Mouse (Mus musculus) G1E (cell line): Measurements from ENCODE around the gene Qprt. TPM values are rescaled to one million over a fixed set of nuclear protein-coding genes. Genes with fewer than 3 reads are reported as not detected.

Source experiments
- ATAC-seq: 2 replicates; pipeline ENCODE4 v1.8.0; 2016; ENCODE audit warnings: mild to moderate bottlenecking; ENCODE audit not compliant: insufficient number of reproducible peaks, poor library complexity, low FRiP score, severe bottlenecking; ENCODE audit errors: extremely low read depth
- DNase-seq: peaks from one replicate; pipeline ENCODE4 v3.0.0; 2012; ENCODE audit warnings: low spot score
- H3K27me3 ChIP-seq: 2 replicates; pipeline ENCODE4 v1.6.1; 2012; ENCODE audit warnings: mild to moderate bottlenecking, low read length, inconsistent platforms; ENCODE audit not compliant: insufficient read depth
- H3K36me3 ChIP-seq: replicated peaks from 2 replicates; pipeline ENCODE3; 2012; ENCODE audit warnings: mild to moderate bottlenecking, inconsistent platforms
- H3K4me1 ChIP-seq: 2 replicates; pipeline ENCODE4 v1.6.1; 2012; ENCODE audit warnings: low read depth, low read length, inconsistent platforms, mixed read lengths; ENCODE audit not compliant: insufficient read depth
- H3K4me3 ChIP-seq: 2 replicates; pipeline ENCODE4 v1.5.1; 2012; ENCODE audit warnings: low read depth, mild to moderate bottlenecking, inconsistent platforms, low read length, moderate library complexity, mixed read lengths
- H3K9me3 ChIP-seq: replicated peaks from 2 replicates; pipeline ENCODE4 v1.6.1; 2012; ENCODE audit warnings: inconsistent platforms
- CTCF ChIP-seq: IDR thresholded peaks from 2 replicates; pipeline ENCODE4 v1.5.1; 2012; ENCODE audit warnings: low read depth, low read length, inconsistent platforms, mixed read lengths
- GATA1 ChIP-seq: IDR thresholded peaks from 2 replicates; pipeline ENCODE4 v1.6.1; 2012; ENCODE audit warnings: borderline replicate concordance, low read length, inconsistent platforms, mixed read lengths
- GATA2 ChIP-seq: IDR thresholded peaks from 2 replicates; pipeline ENCODE4 v1.6.1; 2012; ENCODE audit warnings: low read depth, low read length, inconsistent platforms, borderline replicate concordance
- POLR2AphosphoS5 ChIP-seq: IDR thresholded peaks from 2 replicates; pipeline ENCODE4 v1.6.1; 2012; ENCODE audit warnings: low read depth, low read length, inconsistent platforms; ENCODE audit not compliant: insufficient replicate concordance
- TAL1 ChIP-seq: conservative IDR thresholded peaks from 2 replicates; pipeline ENCODE4 v1.6.1; 2012; ENCODE audit warnings: low read depth, low read length, inconsistent platforms, mixed read lengths
- polyA plus RNA-seq: library from polyadenylated mRNA; stranded (reverse); fragments of >175 nt; gene quantifications from 2 replicates; pipeline ENCODE4 v1.2.3, GENCODE M21; 2012
- total RNA-seq, 2 experiments: library from RNA; stranded (forward) in 1 of 2; stranded (reverse) in 1 of 2; fragments of 200-1000 nt in 1 of 2; fragments of >200 nt in 1 of 2; fragmentation: Nextera tagmentation in 1 of 2; gene quantifications; 2 replicates each; pipeline ENCODE4 v1.2.3; 2014 to 2017

Gene Qprt
- total and polyA plus RNA-seq, 3 experiments = 1.2 to 8.0 (median 2.0) TPM

DNA sequence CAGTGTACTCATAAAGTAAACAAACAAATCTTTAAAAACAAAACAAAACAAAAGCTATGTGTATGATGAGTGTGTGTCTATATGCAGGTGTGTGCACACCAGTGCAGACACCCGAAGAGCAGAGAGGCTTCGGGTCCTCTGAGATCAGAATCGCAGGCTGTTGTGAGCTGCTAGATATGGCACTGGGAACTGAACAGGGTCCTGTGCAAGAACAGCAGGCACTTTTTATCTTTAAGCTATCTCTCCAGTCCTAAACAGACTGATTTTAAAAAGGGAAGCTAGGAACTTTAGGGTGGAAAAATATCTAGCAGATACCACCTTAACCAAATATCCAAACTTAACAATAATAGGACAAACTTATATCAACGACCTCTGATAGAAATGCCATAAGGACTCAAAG, 20.6 kb upstream of the Qprt start:
- Histone ChIP-seq H3K4me1 (peaks cover 87% of the 10 kb centered on the region), H3K4me3 (no peak overlapping the region; the same call in 1 of the 2 replicates), H3K27me3 (no peaks in the 10 kb centered on the region), H3K9me3 (no peaks in the 10 kb centered on the region), H3K36me3 (peaks cover 3% of the 10 kb centered on the region)
- DNase-seq (no peak), ATAC-seq (no peak)
- TF ChIP-seq GATA1 = no peak

DNA sequence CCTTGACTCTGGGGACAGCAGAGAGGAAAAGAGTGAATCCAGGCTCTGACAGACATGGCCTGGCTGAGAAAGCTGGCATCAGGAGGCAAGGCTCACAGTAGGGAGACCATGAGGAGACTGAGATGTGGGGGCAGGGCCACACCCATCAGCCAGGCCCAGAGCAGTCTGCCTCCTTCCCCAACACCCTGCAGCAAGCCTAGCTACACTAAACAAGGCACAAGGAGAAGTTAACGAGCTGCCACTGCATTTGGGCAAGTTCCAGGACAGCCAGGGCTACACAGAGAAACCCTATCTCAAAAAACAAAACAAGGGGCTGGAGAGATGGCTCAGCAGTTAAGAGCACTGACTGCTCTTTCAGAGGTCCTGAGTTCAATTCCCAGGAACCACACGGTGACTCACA, 20.2 kb upstream of the Qprt start:
- no peaks in the 10 kb centered on the region for H3K27me3 ChIP-seq
- H3K36me3 ChIP-seq = peaks cover 3% of the 10 kb centered on the region
- peaks cover 91% of the 10 kb centered on the region for H3K4me1 ChIP-seq
- H3K4me3 ChIP-seq = peak overlapping the region; percentile 63; the same call in 1 of the 2 replicates
- DNase-seq (no peak), ATAC-seq (no peak)
- H3K9me3 ChIP-seq = no peaks in the 10 kb centered on the region
- TF ChIP-seq POLR2AphosphoS5 = no peak
- TF ChIP-seq GATA1 = no peak
- no peak for TF ChIP-seq GATA2
- no peak for TF ChIP-seq TAL1
- no peak for TF ChIP-seq CTCF

DNA sequence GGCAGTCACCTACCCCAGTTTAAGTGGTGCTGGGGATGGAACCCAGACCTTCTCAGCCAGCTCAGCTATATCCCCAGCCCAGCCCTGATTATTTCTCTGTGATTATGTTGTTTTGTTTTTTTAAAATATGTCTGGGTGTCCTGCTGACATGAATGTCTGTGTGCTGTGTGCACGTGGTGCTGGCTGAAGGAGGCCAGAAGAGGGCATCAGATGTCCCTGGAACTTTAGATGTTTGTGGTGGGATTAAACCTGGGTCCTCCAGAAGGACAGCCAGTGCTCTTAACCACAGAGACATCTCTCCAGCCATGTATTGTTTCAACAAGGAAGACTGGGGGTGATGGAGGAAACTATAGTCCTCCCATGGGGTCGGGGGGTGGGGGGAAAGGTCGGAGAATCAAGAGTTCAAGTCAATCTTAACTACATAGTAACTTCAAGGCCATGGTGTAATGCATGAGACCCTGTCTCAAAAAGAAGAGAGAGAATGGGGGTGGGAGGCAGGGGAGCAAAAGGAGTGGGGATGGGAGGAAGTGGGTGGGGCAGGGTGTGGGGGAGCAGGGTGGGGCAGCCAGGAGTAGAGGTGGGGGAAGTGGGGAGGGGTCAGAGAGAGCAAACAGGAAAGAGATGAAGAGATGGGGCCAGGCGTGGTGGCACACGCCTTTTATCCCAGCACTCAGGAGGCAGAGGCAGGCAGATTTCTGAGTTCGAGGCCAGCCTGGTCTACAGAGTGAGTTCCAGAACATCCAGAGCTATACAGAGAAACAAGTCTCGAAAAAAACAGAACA, 18.8 kb upstream of the Qprt start:
- no peaks in the 10 kb centered on the region for H3K27me3 ChIP-seq
- peaks cover 17% of the 10 kb centered on the region for H3K36me3 ChIP-seq
- DNase-seq (no peak), ATAC-seq (no peak)
- peaks cover 89% of the 10 kb centered on the region for H3K4me1 ChIP-seq
- no peak for TF ChIP-seq POLR2AphosphoS5
- no peak for TF ChIP-seq GATA1
- H3K4me3 ChIP-seq = no peak overlapping the region; the same call in 1 of the 2 replicates
- H3K9me3 ChIP-seq = no peaks in the 10 kb centered on the region

DNA sequence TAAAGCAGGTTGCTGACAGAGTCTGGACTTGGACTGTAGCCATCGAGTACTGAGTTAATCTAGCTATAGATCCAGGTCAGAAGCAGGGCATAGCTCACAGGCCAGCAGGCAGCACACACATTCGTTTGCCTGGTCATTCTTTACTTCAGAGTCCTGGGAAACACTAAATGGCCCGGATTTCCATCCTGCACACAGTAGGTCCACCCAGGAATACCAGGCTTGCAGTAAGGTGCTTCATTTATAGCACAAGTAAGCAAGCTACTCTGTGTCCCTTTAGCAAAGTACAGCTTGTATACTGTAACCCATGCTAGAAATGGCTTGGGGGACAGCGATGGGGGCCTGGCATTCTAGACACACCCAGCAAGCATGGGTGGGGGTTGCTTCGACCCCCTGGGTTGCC, 17.5 kb upstream of the Qprt start:
- no peak for TF ChIP-seq CTCF
- no peak for TF ChIP-seq POLR2AphosphoS5
- no peak for TF ChIP-seq GATA1
- no peak for TF ChIP-seq TAL1
- no peak for TF ChIP-seq GATA2
- Histone ChIP-seq H3K36me3 (peaks cover 30% of the 10 kb centered on the region), H3K27me3 (no peaks in the 10 kb centered on the region), H3K4me3 (peak overlapping the region; percentile 58; the same call in 1 of the 2 replicates), H3K4me1 (peaks cover 89% of the 10 kb centered on the region), H3K9me3 (no peaks in the 10 kb centered on the region)
- ATAC-seq (no peak), DNase-seq (no peak)

DNA sequence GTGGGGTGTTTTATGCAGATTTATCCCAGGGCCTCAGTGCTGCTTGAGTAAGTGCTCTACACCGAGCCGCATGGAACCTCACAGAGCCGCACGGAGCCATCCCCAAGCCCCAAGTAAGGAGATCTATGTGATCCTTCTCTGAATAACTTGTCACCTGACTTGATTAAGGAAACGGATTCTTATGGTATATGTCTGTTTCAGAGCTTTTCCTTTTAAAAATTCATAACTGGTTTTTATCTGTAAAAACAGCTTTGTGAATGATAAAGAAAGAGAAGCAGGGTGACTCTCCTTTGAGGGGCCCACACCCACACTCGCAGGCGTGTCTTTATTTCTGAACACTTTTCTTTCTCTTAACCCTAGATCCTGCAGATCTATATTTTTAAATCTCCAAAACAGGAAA, 17.1 kb upstream of the Qprt start:
- no peaks in the 10 kb centered on the region for H3K27me3 ChIP-seq
- peaks cover 34% of the 10 kb centered on the region for H3K36me3 ChIP-seq
- peaks cover 89% of the 10 kb centered on the region for H3K4me1 ChIP-seq
- peak; percentile 59 for DNase-seq
- no peaks in the 10 kb centered on the region for H3K9me3 ChIP-seq
- no peak for TF ChIP-seq CTCF
- peak; percentile 63 for TF ChIP-seq TAL1
- TF ChIP-seq POLR2AphosphoS5 = no peak
- TF ChIP-seq GATA1 = no peak
- H3K4me3 ChIP-seq = no peak overlapping the region; the same call in 1 of the 2 replicates
- peak; percentile 45 for ATAC-seq

DNA sequence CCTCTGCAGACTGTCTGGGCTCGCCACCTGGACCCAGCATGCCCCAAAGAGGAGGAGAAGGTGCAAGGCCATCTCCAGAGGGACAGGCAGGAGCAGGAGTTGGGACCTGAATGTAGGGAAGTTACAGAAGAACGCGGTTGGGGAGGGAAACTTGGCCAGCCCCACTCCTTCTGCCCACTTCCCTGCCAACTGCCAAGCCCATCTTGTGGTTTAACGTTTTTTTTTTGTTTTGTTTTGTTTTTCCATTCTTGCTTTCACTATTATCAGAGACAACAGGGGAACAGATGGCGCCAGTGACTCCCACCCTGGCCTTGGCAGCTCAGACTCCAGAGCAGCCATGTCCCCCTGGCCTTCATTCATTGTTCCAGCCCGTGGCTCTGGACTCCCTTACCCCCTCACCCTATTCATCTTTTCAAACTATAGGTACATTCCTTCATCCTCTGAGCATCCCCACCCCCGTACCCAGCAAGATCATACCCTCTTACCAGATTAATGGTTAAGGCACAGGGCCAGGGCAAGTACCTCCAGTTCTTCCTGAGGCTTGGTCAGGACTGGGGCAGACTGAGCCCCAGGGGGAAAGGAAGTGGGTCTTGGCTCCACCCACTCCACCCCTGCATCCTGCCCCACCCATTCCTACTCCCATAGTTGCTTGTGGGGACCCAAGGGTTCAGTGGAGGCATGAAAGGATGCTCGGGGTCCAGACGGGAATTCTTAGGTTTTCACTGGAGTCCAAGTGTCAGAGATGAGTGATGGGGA, 15.4 kb upstream of the Qprt start, which contains the start of gene Spn:
Gene Spn, minus strand, starts transcription at position 562 of the 756 bp plus-strand sequence.
- H3K4me1 ChIP-seq = peaks cover 87% of the 10 kb centered on the region
- peaks cover 51% of the 10 kb centered on the region for H3K36me3 ChIP-seq
- ATAC-seq (peak; percentile 43), DNase-seq (peak; percentile 85)
- H3K27me3 ChIP-seq = no peaks in the 10 kb centered on the region
- no peaks in the 10 kb centered on the region for H3K9me3 ChIP-seq
- H3K4me3 ChIP-seq = peak within 1 kb of the TSS; percentile 75
- no peak; the same call in 1 of the 2 replicates for TF ChIP-seq TAL1
- TF ChIP-seq GATA2 = no peak
- TF ChIP-seq POLR2AphosphoS5 = no peak
- TF ChIP-seq CTCF = no peak
- TF ChIP-seq GATA1 = no peak
